Mouse (Mus musculus): Measurements from ENCODE around the gene Ndufab1.

Ndufab1 gene

DNA sequence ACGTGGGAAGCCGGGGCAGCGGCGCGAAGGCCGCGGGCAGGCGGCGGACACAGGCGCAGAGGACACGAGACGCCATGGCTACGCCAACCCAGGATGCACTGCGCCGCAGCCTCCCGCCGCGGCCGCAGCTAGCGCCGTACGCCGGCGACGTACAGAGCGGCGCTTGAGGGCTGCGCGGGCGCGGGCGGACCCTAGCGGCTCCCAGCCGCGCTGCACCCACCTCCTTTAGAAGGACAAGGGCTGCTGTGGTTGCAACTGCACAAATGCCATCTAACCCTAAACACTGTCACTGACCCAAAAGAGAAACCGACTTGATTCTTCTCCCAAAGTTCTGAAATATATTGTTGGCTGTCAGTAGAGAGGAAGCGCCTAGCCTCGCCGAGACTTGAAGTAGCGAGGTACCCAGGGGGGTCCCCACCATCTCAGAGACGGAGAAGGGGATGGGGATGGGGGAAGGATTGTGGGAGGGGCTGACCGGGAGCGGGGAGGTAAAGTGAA, at the start of gene Ndufab1:
Gene Ndufab1 (minus strand): TSS at position 140 of the 498 bp plus-strand sequence.
- peak; percentile 93 for DNase-seq (ENCODE audit: inconsistent ontology term)

DNA sequence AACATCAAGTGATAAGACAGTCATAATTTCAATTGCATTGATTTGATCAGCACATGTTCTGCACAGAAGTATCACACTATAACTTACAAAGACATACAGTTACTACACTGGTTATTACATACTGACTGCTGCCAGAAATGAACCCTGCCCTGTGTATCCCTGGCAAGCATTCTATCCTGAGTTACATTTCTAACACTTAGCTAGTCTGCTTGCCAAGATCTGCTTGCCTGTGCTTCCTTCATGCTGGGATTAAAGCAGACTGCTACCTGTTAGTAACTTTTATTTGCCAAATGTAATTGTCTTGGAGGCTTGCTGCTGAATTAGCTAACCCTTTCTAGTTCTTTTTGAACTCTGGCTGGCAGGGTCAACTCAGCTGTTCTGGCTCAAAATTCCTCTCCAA, 39.3 kb upstream of the Ndufab1 start:
- DNase-seq (ENCODE audit: inconsistent ontology term), result no peak

DNA sequence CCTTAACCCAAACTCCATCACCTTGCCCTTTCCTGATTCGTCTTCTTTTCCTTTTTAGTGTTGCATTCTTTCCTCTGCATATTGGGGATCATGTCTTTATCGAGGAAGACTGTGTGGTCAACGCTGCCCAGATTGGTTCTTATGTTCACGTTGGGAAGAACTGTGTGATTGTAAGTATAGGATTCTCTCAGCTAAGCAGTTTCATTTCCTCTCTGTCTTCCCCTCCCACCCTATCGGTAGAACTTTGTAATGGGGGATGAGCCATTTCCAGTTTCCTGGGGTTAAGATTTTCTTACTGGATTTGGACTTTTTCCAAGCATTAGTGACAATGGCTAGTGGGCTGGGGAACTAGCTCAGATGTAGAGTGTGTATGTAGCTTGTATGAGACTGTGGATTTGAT, 36.5 kb upstream of the Ndufab1 start:
- no peak for DNase-seq (ENCODE audit: inconsistent ontology term)

DNA sequence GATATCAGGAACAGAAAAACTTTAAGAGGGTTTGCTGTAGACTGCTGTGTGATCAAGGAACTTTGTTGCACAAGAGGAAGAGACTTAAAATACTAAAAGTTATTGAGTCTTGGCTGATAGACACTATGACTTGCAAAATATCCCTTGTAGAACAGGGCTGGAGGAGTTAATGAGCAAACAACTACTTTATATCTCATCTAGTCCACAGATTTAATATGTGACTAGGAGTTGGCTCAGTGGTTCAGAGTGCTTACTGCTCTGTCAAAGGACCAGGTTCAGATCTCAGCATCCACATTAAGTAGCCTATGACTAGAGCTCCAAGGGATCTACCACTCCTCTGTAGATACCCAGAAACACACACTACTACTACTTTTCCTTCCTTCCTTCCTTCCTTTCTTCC, 35.4 kb upstream of the Ndufab1 start:
- DNase-seq (ENCODE audit: inconsistent ontology term), result no peak

DNA sequence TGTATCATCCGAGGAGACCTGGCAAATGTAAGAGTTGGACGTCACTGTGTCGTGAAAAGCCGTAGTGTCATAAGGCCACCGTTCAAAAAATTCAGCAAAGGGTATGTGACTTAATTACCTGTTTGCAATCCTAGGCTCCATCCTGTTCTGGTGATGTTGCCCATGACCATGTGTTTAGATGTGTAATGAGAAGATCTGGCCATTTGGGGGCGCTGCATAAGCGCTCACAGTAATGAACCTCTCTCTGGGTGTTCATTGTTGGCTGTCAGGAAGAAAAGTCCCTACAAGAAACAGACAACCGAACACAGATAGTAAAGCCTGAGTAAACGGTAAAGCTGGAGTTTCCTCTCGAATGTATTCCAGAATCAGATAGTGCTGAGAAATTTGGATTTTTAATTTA, 33.4 kb upstream of the Ndufab1 start:
- DNase-seq (ENCODE audit: inconsistent ontology term), result no peak

DNA sequence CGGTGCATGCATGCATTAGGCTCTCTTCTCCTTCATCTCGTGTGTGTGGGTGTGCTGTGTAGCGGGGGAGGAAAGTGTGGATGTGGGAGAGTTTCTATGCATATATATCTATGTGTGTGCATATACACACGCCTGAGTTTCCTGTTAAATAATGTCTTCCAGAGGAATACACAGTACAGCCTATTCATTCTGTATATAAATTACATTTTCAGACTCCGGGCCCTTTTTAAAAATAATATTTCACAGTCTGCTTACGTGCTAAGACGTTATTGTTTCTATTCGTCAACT, 31.6 kb upstream of the Ndufab1 start:
- DNase-seq (ENCODE audit: inconsistent ontology term), result no peak

DNA sequence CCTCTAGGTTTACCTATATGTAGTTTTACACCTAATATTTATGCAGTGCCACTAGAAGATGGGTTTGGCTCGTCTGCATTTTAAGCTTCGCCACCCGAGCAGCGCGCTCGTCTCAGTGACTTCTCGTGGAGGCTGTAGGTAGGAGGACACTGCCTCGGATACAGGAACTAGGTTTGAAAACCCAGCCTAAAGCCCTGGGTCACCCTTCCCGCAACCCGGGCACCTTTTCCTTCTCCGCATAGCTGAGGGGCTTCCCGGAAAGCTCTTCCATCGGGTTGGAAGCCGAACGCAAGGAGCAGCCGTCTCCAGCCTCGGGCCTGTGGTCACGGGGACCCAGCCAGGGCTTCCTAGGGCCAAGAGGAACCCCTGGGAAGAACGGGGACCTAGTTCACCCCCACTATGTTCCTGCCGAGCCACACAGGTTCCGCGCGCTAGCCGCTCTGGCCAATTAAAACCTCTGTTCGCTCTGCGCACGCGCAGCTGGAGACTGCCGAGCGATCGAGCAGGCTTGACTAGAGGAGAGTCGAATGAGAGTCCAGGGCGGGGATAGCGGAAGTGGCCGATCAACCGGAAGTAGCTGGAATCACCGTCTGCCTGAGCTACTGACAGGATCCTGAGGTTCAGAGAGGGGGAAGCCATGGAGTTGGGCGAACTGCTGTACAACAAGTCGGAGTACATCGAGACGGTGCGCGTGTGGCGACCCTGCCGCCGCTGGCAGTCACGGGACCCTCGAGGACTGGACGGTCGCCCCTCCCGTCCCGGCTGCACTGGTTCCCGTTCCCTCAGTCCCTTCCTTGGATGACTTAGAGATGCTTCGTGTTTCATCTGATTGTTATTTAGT, 31.0 kb upstream of the Ndufab1 start, which contains the start of the genes Palb2 and Dctn5:
Gene Palb2 (minus strand): TSS at position 489 of the 841 bp plus-strand sequence.
Gene Dctn5 (plus strand): TSS at position 545 of the 841 bp plus-strand sequence.
- DNase-seq (ENCODE audit: inconsistent ontology term), result peak; percentile 96

DNA sequence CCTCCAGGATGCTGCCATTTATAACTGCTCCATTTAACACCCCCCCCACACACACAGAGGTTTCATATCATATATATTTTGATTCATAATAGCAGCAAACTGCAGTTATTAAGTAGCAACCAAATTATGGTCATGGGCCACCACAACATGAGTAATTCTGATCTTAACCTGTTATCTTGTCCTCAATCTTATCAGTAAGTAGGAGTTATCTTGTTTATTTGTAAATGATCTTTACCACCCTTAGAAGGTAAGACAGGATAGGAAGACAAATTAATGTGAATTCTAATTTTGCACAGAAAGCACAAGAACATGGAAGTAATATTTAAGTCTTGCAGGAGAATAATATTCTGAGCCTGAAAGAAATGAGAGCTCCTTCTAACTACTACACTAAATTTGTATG, 30.1 kb upstream of the Ndufab1 start:
- no peak for DNase-seq (ENCODE audit: inconsistent ontology term)

DNA sequence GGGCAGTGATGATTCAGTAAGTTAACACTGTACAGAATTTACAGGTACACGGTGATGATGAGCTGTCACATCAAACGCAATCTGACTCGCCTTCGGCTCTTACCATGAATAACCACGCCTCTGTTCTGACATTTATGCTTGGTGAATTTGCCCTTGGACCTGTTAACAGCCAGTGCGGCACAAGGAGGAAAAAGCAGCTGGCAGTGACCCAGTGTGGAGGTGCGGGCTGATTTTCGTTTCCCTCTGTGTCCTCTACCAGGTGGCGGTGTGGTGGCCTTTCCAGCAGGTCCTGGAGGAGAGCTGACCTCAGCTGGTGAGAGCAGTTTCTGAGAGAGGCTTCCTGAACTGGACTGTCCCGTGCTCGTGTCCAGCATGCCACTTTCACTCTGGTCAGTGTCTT, 25.3 kb upstream of the Ndufab1 start:
- DNase-seq (ENCODE audit: inconsistent ontology term), result no peak

DNA sequence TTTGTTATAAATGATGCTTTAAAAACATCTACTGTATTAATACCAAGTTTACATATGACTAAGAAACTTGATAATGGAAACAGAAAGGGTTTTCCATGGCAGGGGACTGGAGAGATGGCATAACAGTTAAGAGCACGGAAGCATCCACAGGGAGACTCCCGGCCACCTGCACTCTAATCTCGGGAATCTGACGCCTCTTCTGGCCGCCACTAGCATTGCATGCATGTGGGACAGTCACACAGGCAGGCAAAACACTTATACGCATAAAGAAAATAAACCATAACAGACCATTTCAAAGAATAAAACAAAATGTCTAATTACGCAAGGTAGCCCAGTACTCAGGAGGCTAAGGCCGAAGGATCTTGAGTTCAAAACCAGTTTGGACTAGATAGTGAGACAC, 23.9 kb upstream of the Ndufab1 start:
- no peak for DNase-seq (ENCODE audit: inconsistent ontology term)

DNA sequence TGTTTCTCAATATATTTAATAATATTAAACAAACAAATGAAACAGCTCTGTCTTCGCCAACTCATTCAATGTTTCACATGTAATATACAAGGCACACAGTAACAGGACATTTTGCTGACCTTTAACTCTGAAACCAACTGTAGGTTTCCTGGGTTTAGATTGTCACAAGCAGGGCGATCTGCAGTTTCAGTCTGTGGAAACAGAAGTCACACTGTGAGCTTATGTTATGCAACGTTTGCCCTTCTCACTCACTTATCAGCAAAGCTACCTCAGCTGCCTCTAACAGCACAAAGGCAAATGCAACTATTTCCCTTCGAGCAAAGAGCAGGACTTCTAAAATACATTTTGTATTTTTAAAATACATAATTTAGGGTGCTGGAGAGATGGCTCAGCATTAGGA, 21.8 kb upstream of the Ndufab1 start:
- no peak for DNase-seq (ENCODE audit: inconsistent ontology term)

DNA sequence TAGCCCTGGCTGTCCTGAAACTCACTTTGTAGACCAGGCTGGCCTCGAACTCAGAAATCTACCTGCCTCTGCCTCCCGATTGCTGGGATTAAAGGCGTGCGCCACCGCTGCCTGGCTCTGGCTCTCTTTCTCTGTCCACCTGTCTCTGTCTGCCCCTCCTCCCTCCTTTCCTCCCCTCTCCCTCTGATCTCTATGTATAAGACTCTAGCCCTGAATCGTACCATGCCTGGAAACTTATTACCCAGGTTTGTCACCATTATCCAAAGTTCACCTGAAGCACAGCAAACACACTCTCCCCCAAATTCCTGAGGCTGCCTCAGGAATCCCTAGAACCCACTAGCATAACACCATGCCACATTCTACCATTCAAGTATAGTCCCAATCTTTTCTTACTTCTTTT, 6.5 kb upstream of the Ndufab1 start:
- DNase-seq (ENCODE audit: inconsistent ontology term), result no peak

DNA sequence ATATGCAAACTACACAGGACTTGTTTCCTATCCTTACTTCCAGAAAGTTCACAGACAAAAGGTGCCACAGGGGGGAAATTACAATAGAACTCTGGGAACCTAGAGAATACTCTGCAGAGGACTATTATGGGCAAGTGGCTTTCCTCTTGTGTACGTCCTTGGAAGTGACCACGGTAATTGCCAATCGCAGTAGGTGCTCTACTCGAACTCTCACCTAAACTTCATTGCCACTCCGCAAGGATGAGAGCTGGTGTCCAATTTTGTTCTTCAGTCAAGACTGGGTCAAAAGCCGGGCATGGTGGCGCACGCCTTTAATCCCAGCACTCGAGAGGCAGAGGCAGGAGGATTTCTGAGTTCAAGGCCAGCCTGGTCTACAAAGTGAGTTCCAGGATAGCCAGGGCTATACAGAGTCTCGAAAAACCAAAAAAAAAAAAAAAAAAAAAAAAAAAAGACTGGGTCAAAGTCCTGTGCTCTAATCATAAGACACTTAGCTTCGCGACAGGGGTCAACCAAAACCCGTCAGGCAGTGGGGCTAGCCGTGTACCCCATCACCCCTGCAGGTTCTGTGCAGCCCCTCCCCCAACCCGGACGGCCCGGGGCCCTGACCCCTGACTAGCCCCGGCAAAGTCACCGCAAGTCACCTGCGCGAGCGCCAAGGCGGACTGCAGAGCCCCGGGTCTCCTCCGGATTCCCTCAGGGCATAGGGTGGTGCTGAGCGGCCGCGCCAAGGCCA, 506 bp downstream of the Ndufab1 start:
- peak; percentile 57 for DNase-seq (ENCODE audit: inconsistent ontology term)

DNA sequence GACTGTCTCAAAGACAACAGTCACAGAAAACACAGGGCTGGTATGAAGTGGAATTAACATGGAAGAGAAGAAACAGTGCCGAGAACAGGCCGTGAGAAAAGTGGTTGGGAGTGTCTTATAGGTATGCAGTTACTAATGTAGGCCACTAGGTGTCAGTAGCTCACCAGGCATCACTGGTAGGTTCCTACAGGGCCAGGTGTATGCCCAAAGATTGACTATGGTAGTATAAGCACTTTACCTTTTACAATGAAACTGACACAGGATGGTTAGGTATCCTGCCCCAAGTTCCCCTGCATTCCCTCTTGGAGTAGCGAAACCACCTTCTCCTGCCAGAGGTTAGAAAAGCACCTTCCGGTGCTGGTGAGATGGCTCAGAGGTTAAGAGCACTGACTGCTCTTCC, 2.5 kb downstream of the Ndufab1 start:
- peak; percentile 27 for DNase-seq (ENCODE audit: inconsistent ontology term)

DNA sequence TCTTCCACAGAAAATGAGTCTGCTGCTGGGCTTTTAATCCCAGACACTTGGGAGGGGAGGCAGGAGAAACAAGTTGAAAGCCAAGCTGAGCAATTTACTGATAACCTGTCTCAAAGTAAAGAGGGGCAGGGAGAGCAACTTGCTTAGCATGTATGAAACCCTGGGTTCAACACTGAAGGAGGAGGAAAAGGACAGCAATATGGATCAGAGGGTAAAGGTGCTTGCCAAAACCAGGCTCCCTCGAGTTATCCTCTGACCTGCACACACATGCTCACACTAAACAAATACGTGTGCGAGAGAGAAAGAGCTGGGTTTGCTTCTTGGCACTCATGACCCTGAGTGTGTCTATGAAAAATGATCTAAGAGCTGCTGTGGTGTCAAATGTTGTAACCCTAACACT, 3.7 kb downstream of the Ndufab1 start:
- DNase-seq (ENCODE audit: inconsistent ontology term), result no peak

DNA sequence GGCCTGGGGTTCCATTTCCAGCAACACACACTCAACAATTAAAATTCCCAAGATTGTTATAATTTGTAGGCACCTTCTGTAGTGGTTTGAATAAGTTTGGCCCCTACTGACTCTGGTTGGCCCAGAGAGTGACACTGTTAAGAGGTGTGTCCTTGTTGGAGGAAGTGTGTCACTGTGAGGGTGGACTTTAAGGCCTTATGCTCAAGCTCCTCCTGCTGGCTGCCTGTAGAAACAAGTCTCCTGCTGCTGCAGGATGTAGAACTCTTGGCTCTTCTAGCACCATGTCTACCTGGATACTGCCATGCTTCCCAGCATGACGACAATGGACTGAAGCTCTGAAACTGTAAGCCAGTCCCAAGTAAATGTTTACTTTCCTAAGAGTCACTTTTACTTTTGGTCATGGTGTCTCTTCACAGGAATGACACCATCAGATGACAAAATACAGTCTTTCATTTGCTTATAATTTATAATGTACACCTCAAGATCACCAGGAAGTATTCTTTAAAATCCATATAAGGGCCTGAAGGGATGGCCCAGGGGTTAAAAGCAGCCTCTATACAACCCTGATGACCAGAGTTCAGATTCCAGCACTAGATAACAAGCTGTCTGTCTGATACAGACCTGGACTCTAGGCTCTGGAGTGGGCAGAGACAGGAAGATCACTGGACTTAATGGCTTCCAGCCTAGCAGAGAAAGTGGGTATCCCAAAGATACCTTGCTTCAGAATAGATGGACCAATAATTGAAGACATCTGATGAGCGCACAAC, 6.9 kb downstream of the Ndufab1 start:
- DNase-seq (ENCODE audit: inconsistent ontology term), result no peak

DNA sequence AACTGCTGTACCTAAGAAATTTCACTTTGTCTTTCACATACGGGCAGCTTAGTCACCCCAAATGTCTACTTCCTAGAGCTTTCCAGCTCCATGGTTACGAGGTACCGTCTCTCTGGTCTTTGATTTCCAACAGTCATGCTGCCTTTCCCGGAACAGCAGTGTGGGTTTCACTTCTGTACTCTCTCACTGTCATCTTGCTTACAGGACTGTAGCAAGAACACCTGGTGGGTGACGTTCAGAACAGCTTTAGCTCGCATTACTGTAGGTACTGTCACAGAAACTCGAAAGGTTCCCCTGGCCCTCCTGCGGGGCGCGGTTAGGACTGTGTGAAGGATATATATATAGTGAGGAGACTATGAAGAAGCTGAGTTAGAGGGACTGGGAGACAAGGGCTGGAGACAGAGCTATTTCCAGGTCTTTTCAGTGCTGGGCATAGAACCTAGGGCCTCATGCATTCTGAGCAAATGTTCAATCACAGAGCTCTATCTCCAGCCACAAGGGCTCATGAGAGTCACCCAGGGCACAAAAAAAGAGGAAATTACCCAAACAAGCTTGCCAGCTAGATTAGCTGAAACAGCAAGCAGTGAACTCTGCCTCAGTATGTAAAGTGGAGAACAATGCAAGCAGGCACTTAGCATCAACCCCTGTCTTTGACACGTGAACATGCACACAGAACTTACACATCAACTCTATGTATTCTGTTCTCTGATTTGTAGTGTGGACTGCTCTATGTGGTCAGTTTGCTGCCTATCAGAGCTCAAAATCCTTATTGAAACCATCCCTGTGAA, 14.3 kb downstream of the Ndufab1 start:
- DNase-seq (ENCODE audit: inconsistent ontology term), result no peak

DNA sequence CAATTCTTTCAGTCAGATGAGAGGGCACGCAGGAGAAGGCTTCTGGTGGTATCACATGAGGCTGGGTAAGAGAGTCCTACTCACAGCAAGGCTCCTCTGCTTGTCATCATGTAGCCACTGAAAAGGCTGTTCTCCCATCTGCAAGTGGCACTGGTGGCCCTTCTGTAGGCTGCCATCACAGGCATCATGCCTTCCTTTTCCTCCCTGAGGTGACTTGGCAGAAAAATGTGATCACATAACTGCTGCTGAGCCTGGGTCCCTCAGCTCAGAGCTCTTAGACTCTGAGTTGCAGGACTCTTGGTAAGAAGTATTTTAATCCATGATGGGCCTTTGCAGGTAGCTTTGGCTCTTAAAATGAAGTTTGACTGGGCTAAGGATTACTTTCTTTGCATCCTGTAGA, 20.6 kb downstream of the Ndufab1 start:
- no peak for DNase-seq (ENCODE audit: inconsistent ontology term)

DNA sequence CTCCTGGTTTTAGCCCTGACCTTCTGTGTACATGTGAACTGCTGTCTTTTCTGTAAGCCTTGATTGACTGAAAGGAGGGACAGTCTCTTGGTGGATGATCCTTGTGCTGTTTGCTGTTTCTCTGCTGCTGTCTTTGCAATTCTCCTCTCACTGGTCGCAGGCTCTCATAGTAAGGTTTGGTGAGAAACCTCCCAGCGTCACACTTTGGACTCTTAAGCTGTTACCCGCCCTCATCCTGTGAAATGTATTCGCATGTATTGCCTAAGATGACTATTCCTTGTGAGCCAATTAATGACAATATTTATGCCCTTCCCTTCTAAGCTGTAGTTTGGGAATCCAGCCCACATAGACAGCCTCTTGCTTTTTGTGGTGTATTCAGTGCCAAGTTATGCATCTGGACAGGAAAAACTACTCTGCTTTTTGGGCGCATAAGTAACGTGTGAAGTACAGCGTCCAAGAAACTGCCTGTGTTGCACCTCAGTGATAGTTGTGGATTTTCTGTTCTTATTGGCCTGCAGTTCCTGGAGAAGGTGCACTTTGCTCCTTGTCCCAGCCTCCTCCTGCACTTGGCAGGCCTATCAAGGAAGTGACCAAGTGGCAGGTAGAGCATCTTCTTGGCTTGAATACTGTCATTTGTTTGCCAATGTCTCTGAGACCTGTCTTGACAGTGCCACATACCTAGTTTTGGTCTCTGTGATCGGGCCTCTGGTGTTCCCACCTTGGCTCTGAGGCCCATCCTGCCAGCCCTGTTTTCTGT, 21.7 kb downstream of the Ndufab1 start:
- no peak for DNase-seq (ENCODE audit: inconsistent ontology term)

DNA sequence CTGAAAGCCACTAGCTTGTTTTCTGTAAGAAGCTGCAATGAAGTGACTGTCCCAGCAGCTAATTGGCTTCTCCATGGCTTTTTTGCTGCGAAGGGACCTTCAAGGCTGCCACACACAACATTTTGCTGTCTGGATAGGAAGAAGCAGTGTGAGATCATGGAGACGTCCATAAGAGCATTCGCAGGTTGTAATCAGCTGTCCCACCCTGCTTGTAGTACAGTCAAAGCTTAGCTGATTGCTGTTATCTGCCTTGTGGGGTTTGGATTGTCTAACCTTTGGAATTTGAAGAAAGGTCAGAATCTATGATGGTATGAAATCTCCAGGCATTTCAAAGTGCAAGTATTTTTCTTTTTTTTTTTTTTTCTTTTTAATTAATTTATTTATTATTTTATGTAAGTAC, 27.3 kb downstream of the Ndufab1 start:
- DNase-seq (ENCODE audit: inconsistent ontology term), result no peak
